Mouse (Mus musculus): ENCODE data around the gene Birc7. TPM values are rescaled to one million over a fixed set of nuclear protein-coding genes. Genes with fewer than 3 reads are reported as not detected.

Gene Birc7
- polyA plus RNA-seq, 1 experiment from 2014 or later: 0.30 TPM

DNA sequence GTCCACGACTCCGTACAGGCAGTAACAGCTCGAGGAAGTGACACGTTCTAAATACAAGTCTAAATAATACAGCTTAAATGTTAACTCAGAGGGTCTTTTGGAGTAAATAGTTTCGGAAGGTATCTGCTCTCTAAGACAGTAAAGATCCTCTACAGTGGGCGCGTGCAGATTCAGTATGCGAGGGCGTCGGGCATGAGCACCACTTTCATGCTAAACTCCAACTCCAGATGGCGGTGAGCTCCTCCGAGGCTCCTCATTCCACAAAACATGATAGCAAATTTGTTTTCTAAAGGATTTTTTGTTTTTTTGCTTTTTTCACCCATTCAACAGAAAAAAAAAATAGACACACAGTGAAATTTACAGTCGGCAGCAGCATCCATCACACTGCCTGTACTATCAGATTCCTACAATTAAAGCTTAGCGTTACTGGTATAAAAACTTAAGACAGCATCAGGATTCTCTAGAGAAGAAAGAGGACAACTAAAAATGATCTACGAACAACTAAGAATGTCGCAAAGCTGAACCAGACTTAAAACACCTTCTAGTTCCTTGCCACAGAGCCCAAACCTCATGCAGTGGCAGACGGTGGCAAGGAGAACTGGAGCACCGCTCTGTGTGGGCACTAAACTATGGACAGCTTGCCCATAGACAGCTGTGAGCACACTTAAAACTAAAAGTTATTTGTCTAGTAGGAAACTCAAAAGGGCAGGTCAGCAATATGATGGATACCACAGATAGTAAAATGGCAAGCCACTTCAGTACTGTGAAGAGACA lies 24.2 kb upstream of the Birc7 start:
- DNase-seq (ENCODE audit: low spot score): no peak

DNA sequence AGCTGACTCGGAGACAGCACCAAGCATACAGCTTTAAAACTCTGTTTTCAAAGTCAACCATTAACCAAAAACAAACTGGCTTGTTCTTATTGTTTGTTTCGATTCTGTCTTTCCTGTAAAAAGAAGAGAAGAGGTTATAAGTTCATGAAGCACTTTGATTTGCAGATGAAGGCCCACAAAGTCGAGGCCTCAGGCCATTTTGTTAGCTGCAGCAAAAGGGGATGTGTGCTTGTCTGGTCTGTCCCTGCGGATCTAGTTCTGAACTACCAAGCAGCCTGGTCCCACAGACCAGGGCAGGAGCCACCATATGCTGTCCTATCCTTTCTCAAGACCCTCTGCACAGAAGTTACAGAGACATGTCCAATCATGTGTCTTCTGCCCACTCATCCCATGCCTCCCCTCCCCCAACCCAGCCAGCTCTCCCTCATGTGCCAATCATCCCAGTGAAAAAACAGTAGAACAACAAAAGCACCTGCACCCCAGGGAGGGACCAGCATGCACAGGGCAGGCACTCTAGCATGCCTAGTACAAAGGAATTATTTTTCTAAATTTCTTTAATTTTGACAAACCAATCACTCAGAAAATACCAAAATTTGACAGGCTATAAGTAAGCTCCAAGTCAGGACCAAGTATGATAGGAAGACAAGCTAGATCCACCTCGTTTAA lies 23.1 kb upstream of the Birc7 start:
- no peak for DNase-seq (ENCODE audit: low spot score)

- DNase-seq (ENCODE audit: low spot score): no peak
Observed at GRCm38 (mm10) chr2:180910928-180911327, 17.9 kb upstream of the Birc7 start.

- no peak for DNase-seq (ENCODE audit: low spot score)
Observed at GRCm38 (mm10) chr2:180915886-180916433, 12.9 kb upstream of the Birc7 start.

DNA sequence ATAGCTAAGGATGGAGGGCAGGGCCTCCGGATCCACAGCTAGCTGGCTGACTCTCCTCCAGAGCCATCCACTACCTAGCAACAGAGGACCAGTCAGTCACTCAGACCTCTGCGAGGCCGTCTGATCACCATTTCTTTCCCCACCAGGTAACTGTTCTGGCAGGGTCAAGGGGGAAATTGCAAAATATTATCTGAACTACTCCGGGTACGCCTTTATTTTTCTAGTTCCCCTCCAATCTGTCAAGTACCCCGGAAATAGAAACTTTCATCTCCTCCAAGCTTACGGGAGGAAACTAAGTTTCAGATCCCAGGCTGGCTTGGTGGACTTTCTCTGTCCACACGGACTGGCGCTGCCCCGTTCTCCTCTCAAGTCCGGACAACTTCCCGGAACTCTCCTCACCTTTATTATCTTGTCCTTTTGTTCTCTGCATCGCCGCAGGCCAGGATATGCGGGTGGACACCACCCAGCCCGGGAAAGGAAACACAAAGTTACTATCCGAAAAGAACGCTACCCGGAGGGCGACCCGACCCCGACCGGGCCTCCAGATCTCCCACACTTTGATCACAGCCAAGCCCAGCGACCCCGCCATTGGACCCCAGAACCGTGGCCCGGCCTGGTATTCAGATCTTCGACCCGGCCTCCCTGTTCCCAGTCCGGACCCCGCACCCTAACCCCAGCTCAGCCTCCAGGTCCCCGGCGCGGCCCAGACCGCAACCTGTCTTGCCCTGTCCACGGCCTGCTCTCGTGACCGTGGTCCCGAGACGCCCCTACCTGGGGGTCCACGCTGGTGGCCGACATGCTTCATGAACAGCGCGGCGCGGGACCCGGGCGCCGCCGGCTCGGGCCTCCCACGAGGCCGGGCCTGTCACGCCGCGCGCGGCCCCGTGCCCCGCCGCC lies 8.7 kb upstream of the Birc7 start:
- peak; percentile 6 for DNase-seq (ENCODE audit: low spot score)

- DNase-seq (ENCODE audit: low spot score): peak; percentile 98
Observed at GRCm38 (mm10) chr2:180920810-180921400, 7.9 kb upstream of the Birc7 start, which contains the start of gene Ythdf1. TSS of gene Ythdf1 (minus strand) at chr2:180920949.

GRCm38 (mm10) chr2:180922739-180923138 lies 6.1 kb upstream of the Birc7 start:
- no peak for DNase-seq (ENCODE audit: low spot score)

DNA sequence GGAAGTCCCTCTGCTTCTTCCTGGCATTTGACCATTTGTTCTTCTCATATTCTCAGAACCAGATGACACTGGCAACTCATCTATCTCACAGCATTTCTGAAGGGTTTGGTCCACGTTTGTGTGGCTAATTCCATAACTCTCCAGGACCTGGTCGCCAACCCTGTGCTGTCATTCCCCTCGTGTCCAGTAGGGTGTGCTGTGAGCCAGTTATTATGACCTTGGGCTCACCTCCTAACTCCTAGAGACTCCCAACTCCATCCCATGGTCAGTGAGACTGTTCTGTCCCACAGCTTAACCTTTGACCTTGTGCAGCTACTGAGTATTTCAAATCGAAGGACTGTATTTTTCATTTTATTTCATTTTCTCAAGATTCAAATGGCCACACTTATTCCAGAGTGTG lies 3.6 kb upstream of the Birc7 start:
- DNase-seq (ENCODE audit: low spot score): peak; percentile 37

DNA sequence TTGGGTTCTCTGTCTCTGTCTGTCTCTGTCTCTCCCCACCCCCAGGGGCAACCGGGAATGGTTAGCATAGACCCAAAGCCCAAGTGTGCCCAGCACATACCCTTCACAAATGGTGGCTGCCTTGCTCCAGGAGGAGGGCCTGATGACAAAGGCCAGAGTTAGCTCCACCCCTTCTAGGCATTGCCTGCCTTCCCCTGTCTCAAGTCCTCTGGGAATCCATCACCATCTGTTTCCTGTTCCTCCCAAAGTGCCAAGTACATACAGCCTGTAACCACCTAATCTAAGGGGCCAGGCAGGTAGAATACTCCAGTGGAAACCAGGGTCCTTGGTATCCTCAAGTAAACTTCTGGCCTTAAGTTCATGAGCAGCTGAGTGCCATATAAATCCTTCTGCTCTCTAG lies 3.6 kb downstream of the Birc7 start:
- DNase-seq (ENCODE audit: low spot score): no peak

DNA sequence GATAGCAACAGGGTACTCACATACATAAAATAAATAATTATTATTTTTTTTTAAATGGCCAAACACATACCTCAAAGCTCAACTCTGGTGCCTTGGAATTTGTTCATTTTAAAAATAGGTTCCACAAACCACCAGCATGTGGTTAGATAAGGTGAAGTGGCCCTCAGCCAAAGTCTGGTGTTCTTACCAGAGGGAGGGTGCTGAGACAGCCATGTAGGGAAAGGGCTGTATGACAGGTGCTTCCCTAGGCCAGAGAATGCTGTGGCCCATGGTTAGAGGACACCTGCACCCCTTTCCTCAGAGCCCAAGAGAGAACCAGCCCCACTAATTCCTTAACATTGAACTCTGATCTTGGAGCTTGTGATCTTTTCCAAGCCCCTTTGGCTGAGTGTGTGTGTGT lies 11.4 kb downstream of the Birc7 start:
- DNase-seq (ENCODE audit: low spot score): no peak

DNA sequence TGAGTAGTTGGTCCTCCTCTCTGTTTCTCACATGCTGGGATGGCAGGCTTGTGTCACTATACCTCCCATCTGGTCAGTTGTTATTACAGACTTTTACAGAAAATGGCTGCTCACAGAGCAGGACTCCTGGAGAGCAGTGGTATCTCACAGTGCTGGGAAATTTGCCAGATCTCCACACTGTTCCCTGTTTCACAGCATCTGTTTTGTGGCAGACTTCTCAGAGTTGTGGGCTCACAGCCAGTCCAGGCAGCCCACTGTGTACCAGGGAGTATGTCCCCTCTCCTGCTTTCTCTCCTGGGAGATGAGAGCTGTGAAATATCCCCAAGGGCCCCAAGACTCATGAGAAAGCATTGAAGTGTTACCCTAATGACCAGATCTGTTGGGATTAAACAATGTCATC lies 13.0 kb downstream of the Birc7 start:
- DNase-seq (ENCODE audit: low spot score): no peak

DNA sequence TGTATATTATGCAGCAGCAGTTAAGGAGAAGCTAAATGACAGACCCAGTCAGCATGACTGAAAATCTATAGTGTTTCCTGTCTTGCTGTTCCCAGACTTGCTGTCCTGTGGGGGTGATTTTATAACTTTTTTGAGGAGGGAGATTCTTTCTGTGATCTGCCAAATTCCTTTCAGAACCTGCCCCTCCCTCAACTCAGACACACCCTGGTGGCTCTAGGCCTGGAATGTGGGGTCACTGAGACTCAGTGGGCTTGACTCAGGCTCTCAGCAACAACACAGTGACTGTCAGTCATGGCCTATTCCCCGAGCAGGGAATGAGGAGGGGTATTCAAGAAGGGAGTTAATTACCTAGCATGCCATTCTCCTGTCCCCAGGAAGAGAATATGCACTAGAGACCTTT lies 21.1 kb downstream of the Birc7 start:
- no peak for DNase-seq (ENCODE audit: low spot score)

- no peak for DNase-seq (ENCODE audit: low spot score)
Observed at GRCm38 (mm10) chr2:180952731-180953171, 23.9 kb downstream of the Birc7 start.

DNA sequence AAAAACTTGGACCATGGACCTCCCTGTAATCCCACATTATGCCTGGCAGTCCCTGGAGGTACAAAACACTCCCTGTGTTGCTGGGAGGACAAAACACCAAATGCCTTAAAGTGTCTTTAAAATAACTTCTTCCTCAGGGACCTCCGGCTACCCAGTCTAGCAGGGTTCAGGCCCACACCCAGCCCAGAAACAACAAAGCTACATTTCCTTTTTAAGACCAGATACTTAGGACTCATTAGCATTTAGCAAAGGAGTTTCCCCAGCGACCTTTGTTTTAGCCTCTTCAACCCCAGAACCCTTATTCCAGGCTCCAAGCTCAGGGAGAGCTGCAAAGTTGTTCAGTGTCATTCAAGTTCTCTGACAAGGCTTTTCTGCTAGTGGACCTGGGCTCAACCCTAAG lies 24.8 kb downstream of the Birc7 start:
- no peak for DNase-seq (ENCODE audit: low spot score)

- DNase-seq (ENCODE audit: low spot score): no peak
Observed at GRCm38 (mm10) chr2:180954061-180955047, 25.5 kb downstream of the Birc7 start, which contains the start of gene Nkain4. TSS of gene Nkain4 (minus strand) at chr2:180954699.

DNA sequence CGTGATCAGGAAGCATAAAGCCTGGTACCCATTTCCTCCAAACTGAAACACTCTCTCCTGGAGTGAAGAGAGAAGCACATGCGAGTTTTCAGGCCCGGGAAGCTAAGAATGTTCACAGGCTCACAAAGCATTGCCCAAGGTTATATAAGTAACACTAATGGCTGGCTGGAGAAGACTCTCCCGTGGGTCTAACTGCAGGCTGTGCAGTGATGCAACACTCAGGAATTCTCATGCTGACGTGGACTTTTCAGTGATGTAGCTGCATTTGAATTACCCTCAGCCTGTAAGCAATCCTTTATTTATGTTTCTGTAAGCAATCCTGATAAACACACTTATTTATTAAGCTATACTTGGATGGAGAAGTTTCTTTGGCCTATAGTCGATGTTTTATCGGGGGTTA lies 30.8 kb downstream of the Birc7 start:
- no peak for DNase-seq (ENCODE audit: low spot score)

DNA sequence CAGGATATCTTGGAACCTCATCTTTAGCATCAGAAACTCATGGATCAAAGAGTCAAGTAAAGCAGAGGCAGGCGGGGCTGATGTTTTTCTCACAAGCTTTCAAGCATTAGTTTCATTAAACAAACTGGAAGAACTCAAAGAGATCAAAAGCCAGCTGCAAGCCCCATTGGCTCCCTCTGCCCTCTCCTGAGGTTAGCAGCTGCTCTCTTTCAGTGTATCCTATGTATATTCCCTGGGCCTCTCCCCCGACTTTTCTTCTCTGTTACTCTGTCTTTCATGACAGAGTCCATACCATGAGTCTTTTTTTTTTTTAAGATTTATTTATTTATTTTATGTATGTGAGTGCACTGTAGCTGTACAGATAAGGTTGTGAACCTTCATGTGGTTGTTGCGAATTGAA lies 31.4 kb downstream of the Birc7 start:
- no peak for DNase-seq (ENCODE audit: low spot score)

DNA sequence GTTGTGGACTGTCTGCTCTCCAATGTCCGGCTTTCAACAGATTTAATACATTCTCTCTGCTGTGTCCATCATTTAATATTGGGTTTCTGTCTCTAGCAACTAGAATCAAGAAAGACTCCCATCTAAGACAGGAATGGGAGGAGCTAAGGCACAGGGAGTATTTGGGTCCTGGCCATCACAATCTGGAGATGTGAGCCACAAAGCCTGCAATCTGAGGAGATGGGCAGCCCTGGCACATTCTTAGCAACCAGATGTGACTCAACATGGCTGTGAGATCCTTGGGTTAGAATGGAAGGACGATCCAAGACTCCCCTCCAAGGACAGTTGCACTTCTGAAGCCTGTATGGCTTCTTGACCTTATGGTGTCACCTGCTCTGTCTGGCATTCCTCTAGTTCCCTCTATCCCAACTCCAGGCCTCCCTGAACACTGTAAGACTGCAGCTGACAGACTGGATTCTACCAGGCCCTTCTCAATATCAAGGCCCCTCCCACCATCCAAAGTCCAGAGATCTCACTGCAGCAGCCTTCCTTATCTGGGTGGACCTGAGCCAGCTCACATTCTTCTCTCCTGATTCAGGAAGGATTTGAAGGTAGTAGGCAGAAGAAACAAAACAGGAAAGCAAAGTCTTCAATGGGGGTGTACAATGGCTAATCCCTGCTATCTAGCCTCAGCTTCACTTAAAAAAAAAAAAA lies 33.9 kb downstream of the Birc7 start:
- DNase-seq (ENCODE audit: low spot score): no peak

DNA sequence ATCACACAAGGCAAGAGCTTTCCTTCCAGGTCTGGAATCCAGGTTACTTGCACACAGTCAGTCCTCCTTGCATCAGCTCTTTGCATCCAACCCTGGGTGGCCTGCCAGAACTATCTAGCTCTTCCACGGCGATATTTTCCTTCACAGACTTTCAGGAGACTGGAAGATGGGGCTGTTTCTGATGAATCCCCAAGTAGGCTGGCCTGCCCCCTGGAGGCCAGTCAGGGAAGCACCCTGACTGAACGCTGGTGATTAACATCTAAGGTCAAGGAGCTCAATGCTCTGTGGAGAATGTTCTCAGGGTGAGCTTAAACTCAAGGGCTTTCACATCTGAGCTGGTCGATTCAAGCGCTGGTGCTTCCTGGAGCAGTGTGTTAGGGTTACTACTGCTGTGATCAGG lies 35.1 kb downstream of the Birc7 start:
- DNase-seq (ENCODE audit: low spot score): peak; percentile 57
